ENCODE assay signal across 14 mouse cellular contexts in genomic region chr1:126403970-126404369, GRCm38 (mm10).
"Had no signal": no experiment of that assay in that cellular context is flagged by ENCODE, and none has a peak within 500 bp of the region (broad histone marks: within the 10 kb centered on the region; RNA-seq: fewer than 3 reads in every experiment).

No protein-coding gene starts in this region.

- H3K36me3 ChIP-seq: midbrain, embryonic 13.5 days; midbrain, embryonic 15.5 days; neural tube, embryonic 12.5 days; stomach, embryonic 15.5 days had no signal

- H3K4me3 ChIP-seq: megakaryocyte, embryonic 14.5 days; midbrain, embryonic 13.5 days; midbrain, embryonic 15.5 days; neural tube, embryonic 12.5 days; stomach, embryonic 15.5 days had no signal

- H3K4me1 ChIP-seq: midbrain, embryonic 13.5 days; midbrain, embryonic 15.5 days; neural tube, embryonic 12.5 days; stomach, embryonic 15.5 days had no signal

- H3K4me2 ChIP-seq: midbrain, embryonic 11.5 days; midbrain, embryonic 13.5 days; midbrain, embryonic 15.5 days; neural tube, embryonic 12.5 days; stomach, embryonic 15.5 days had no signal

- H3K9ac ChIP-seq: liver, embryonic 14.5 days; midbrain, embryonic 13.5 days; midbrain, embryonic 15.5 days; neural tube, embryonic 12.5 days; stomach, embryonic 15.5 days had no signal

- H3K27me3 ChIP-seq: megakaryocyte, embryonic 14.5 days; midbrain, embryonic 13.5 days; midbrain, embryonic 15.5 days; neural tube, embryonic 12.5 days; stomach, embryonic 15.5 days had no signal

- ATAC-seq: midbrain, embryonic 15.5 days had no signal

- DNase-seq: liver; right cerebral cortex, postnatal 14 days; thymus, adult 2 months; thymus, postnatal 25 days; thymus, postnatal 4 days had no signal

- H3K27ac ChIP-seq: liver, embryonic 14.5 days; macrophage; midbrain, embryonic 13.5 days; midbrain, embryonic 15.5 days; neural tube, embryonic 12.5 days; stomach, embryonic 15.5 days; stomach, postnatal 0 days had no signal

- H3K9me3 ChIP-seq: midbrain, embryonic 13.5 days; midbrain, embryonic 15.5 days; neural tube, embryonic 12.5 days; stomach, embryonic 15.5 days had no signal
